Mouse (Mus musculus) cortical plate, adult 2 months (tissue): ENCODE data around the gene Cwc25.
A peak's percentile ranks its signal among the peaks of the same experiment; 100 is the strongest.

ENCODE experiments used
- CTCF ChIP-seq: fragments of 200-500 bp; IDR thresholded peaks from 2 replicates; pipeline ENCODE4 v1.5.1; 2011; ENCODE audit warnings: mild to moderate bottlenecking, control low read depth, low read length; ENCODE audit not compliant: insufficient read depth; ENCODE audit errors: extremely low read depth
- POLR2A ChIP-seq: fragments of 200-500 bp; IDR thresholded peaks from 2 replicates; pipeline ENCODE4 v1.6.1; 2011; ENCODE audit warnings: mild to moderate bottlenecking, low read length, control low read depth; ENCODE audit not compliant: insufficient read depth; ENCODE audit errors: extremely low read depth

DNA sequence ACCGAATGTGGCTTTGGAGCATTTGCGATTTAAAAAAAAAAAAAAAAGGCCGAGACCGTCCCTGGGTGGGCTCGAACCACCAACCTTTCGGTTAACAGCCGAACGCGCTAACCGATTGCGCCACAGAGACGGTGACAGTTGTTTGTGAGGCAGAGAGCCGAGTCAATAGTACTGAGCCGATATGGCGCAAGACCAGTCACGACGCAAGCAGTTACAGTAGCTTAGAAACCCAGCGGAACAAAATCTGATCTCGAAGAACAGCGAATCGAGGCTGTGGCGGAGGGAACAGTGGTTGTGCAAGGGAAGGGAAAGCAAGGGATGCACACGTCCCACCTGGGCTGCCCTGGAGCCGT, 64.0 kb downstream of the Cwc25 start:
- TF ChIP-seq CTCF (no peak), POLR2A (peak; percentile 61; the same call in 1 of the 2 replicates)
